Mouse (Mus musculus) forebrain, embryonic 16.5 days (tissue): ENCODE results near the gene Olfr665. TPM values are rescaled to one million over a fixed set of nuclear protein-coding genes. Genes with fewer than 3 reads are reported as not detected.
"Not testable (repeated sequence)": the region's sequence is repeated elsewhere in the genome, so short reads cannot be mapped to it uniquely, and the experiment has no call there.

Experiments
- ATAC-seq: fragments of 200-750 bp; cut with Nextera tagmentation; 2 replicates; pipeline ENCODE4 v1.8.0; 2017; ENCODE audit warnings: mild to moderate bottlenecking, moderate library complexity
- H3K27ac ChIP-seq: fragments of 300-500 bp; sonication (generic); 2 replicates; pipeline ENCODE4 v1.5.1; 2014; ENCODE audit warnings: low read length, control low read depth
- H3K27me3 ChIP-seq: fragments of 300-500 bp; sonication (generic); replicated peaks from 2 replicates; pipeline ENCODE4 v1.6.1; 2014; ENCODE audit warnings: low read length; ENCODE audit not compliant: control insufficient read depth, insufficient read depth
- H3K36me3 ChIP-seq: fragments of 300-500 bp; sonication (generic); 2 replicates; pipeline ENCODE4 v1.6.1; 2014; ENCODE audit not compliant: control insufficient read depth, insufficient read depth
- H3K4me1 ChIP-seq: fragments of 300-500 bp; sonication (generic); replicated peaks from 2 replicates; pipeline ENCODE4 v1.6.1; 2014; ENCODE audit warnings: low read length; ENCODE audit not compliant: control insufficient read depth, insufficient read depth
- H3K4me2 ChIP-seq: fragments of 300-500 bp; sonication (generic); 2 replicates; pipeline ENCODE4 v1.6.1; 2014; ENCODE audit warnings: mild to moderate bottlenecking, low read length, control low read depth
- H3K4me3 ChIP-seq: fragments of 300-500 bp; sonication (generic); replicated peaks from 2 replicates; pipeline ENCODE4 v1.5.1; 2014; ENCODE audit warnings: mild to moderate bottlenecking, low read length, control low read depth
- H3K9ac ChIP-seq: fragments of 300-500 bp; sonication (generic); replicated peaks from 2 replicates; pipeline ENCODE4 v1.6.1; 2014; ENCODE audit warnings: low read depth, low read length, control low read depth
- H3K9me3 ChIP-seq: fragments of 300-500 bp; sonication (generic); 2 replicates; pipeline ENCODE4 v1.6.1; 2016; ENCODE audit warnings: low read length; ENCODE audit not compliant: control insufficient read depth
- WGBS: fragments of 180-500 bp; shearing (Covaris S2); extraction: QIAGEN DNeasy Blood & Tissue Kit; methylation state at CpG from one replicate; pipeline ENCODE4 v1.1.7; 2014; 5-methylcytosine and 5-hydroxymethylcytosine counted together
- polyA plus RNA-seq: library from polyadenylated mRNA; unstranded; fragments of >200 nt; fragmentation: Nextera tagmentation; extraction: Ambion mirVana; gene quantifications from 2 replicates; pipeline ENCODE4 v1.2.1, GENCODE M21; 2015

Olfr665 gene
- not detected in 2 replicates for polyA plus RNA-seq

DNA sequence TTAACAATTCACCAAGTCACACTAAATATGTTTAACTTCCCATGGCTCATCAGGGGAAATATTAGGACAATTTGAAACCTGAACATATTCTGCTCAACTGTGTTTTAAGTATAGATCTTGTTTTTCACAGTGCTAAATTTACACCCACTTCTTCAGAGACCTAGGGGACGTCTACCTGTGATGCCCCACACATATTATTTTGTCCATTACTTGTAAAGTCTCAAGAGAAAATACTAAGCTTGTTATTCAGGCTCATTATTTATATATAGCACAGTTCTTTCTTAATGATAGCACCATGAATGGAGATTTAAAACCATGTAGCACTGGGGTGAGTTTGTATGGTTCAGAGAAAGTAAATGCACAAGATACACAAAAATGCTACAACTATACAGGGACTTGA, at the start of gene Olfr665:
Gene Olfr665, plus strand, starts transcription at position 301 of the 400 bp plus-strand sequence.
- Histone ChIP-seq H3K36me3 (no peaks in the 10 kb centered on the region), H3K9ac (no peak within 1 kb of the TSS), H3K9me3 (no peaks in the 10 kb centered on the region), H3K4me1 (no peaks in the 10 kb centered on the region), H3K27me3 (no peaks in the 10 kb centered on the region), H3K27ac (no peak within 1 kb of the TSS), H3K4me3 (no peak within 1 kb of the TSS), H3K4me2 (no peak within 1 kb of the TSS)
- 47% methylated on average over 1 of the region's 1 CpGs for WGBS
- no peak for ATAC-seq

GRCm38 (mm10) chr7:104842503-104842902, 35.3 kb upstream of the Olfr665 start, which contains the start of gene Usp17lb:
Gene Usp17lb, minus strand, starts transcription at chr7:104842603.
- no peaks in the 10 kb centered on the region for H3K36me3 ChIP-seq
- no peak within 1 kb of the TSS for H3K4me3 ChIP-seq
- H3K27me3 ChIP-seq: no peaks in the 10 kb centered on the region
- no peak within 1 kb of the TSS for H3K4me2 ChIP-seq
- ATAC-seq: no peak
- no peaks in the 10 kb centered on the region for H3K4me1 ChIP-seq
- no peaks in the 10 kb centered on the region for H3K9me3 ChIP-seq
- WGBS: 59% methylated on average over 1 of the region's 1 CpGs
- no peak within 1 kb of the TSS for H3K27ac ChIP-seq
- no peak within 1 kb of the TSS for H3K9ac ChIP-seq

DNA sequence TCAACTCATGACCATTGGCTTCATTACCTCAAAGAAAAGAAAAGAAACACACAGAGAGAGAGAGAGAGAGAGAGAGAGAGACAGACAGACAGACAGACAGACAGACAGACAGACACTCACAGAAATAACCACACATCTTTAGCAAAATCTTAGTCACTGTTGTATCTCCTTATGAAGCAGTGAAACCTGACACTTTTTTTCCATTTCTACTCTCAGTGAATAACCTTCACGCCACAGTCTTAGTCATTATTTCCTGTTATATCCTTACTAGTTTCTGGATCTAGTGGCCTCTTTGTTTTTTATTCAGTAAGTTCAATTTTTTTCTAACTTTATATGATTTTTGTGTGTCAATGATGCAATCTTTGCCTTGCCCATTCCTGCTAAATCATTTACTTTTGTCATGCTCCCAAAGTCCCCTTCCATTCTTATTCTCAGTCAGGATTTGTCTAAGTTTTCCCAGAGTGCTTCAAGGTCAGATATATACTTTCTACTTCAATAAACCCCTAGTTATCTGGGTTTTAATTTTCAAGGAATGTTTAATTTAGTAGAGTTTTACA, 34.0 kb upstream of the Olfr665 start:
- Histone ChIP-seq H3K36me3 (no peaks in the 10 kb centered on the region), H3K27ac (no peak overlapping the region), H3K4me1 (no peaks in the 10 kb centered on the region), H3K9me3 (no peaks in the 10 kb centered on the region), H3K27me3 (no peaks in the 10 kb centered on the region), H3K9ac (no peak overlapping the region), H3K4me3 (no peak overlapping the region), H3K4me2 (no peak overlapping the region)
- WGBS: 81% methylated on average over 1 of the region's 1 CpGs
- ATAC-seq: no peak

GRCm38 (mm10) chr7:104851546-104851945, 26.3 kb upstream of the Olfr665 start:
- not testable (repeated sequence) for H3K4me2 ChIP-seq, H3K4me3 ChIP-seq, H3K27me3 ChIP-seq, H3K36me3 ChIP-seq, ATAC-seq, H3K9me3 ChIP-seq, H3K27ac ChIP-seq, H3K4me1 ChIP-seq, H3K9ac ChIP-seq
- 61% methylated on average over 2 of the region's 2 CpGs for WGBS

- WGBS: 85% methylated on average over 3 of the region's 3 CpGs
- H3K4me3 ChIP-seq: no peak overlapping the region
- H3K27ac ChIP-seq: no peak overlapping the region
- H3K36me3 ChIP-seq: no peaks in the 10 kb centered on the region
- no peak for ATAC-seq
- no peak overlapping the region for H3K4me2 ChIP-seq
- H3K9ac ChIP-seq: no peak overlapping the region
- no peaks in the 10 kb centered on the region for H3K9me3 ChIP-seq
- no peaks in the 10 kb centered on the region for H3K27me3 ChIP-seq
- no peaks in the 10 kb centered on the region for H3K4me1 ChIP-seq
Observed at GRCm38 (mm10) chr7:104855248-104855750, 22.5 kb upstream of the Olfr665 start.

DNA sequence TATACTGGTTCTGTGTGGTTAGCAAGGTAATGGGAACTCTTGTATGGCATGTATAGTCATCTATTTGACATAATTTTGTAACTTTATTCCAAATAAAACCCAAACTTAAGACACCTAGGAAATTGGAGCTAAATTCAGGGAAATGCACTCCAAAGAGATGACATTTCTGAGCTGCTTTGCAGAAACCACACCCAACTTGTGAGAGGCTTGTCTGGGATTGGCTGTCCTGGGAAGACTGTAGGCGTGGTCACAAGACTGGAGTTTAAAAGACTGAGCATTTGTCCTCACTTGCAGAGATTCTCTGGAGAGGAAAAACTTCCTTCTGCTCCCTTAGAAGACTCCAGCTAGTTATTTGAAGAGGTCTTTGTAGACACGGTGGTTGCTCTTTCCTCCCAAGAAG, 21.1 kb upstream of the Olfr665 start, which contains the start of gene Usp17la:
Gene Usp17la, plus strand, starts transcription at position 301 of the 400 bp plus-strand sequence.
- not testable (repeated sequence) for H3K9me3 ChIP-seq, H3K4me3 ChIP-seq, H3K36me3 ChIP-seq, ATAC-seq, H3K4me2 ChIP-seq, H3K27me3 ChIP-seq, H3K9ac ChIP-seq, H3K4me1 ChIP-seq, H3K27ac ChIP-seq
- WGBS: 74% methylated on average over 2 of the region's 2 CpGs

DNA sequence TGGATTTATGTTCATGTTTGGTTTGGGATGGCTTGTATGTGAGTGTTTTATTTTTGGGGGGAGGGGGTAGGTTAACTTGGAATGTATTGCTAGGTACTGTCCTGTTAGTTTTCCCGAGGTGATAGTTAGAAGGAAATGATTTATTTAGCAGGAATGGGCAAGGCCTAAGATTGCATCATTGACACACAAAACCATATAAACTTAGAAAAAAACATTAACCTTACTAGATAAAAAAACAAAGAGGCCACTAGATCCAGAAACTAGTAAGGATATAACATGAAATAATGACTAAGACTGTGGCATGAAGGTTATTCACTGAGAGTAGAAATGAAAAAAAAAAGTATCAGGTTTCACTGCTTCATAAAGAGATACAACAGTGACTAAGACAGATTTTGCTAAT, 20.1 kb upstream of the Olfr665 start:
- no peak overlapping the region for H3K9ac ChIP-seq

GRCm38 (mm10) chr7:104861381-104861780, 16.4 kb upstream of the Olfr665 start:
- Histone ChIP-seq H3K36me3 (no peaks in the 10 kb centered on the region), H3K9ac (no peak overlapping the region), H3K9me3 (no peaks in the 10 kb centered on the region), H3K27ac (no peak overlapping the region), H3K4me3 (no peak overlapping the region), H3K27me3 (no peaks in the 10 kb centered on the region), H3K4me1 (no peaks in the 10 kb centered on the region), H3K4me2 (no peak overlapping the region)
- WGBS: 88% methylated on average over 3 of the region's 3 CpGs
- ATAC-seq: no peak

More for the DNA sequence above, 20.1 kb upstream of the Olfr665 start:
- WGBS: 83% methylated on average over 1 of the region's 1 CpGs
- Histone ChIP-seq H3K9me3 (no peaks in the 10 kb centered on the region), H3K4me3 (no peak overlapping the region), H3K27ac (no peak overlapping the region), H3K27me3 (no peaks in the 10 kb centered on the region), H3K4me1 (no peaks in the 10 kb centered on the region), H3K4me2 (no peak overlapping the region), H3K36me3 (no peaks in the 10 kb centered on the region)
- ATAC-seq: no peak

DNA sequence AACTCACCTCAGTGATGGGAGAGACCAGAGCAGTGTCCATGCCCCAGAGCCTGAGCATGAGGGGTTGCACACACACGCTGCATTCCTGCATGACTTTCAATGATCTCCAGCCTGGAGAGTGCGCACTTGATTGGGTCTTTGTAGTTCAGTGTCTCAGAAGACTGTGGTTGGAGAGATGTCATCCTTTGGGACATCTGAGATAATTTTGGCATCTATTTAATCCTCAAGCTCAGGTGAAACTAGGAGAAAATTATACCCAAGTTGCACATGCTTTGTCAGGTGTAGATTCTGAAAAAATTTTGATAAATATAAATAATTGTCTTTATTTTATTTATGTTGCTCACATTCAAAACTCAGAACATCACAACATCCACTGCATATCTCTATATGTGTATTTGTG, 18.0 kb downstream of the Olfr665 start, which contains the start of gene Olfr666:
Gene Olfr666, minus strand, starts transcription at position 101 of the 400 bp plus-strand sequence.
- H3K27ac ChIP-seq: no peak within 1 kb of the TSS
- no peak within 1 kb of the TSS for H3K4me2 ChIP-seq
- H3K9me3 ChIP-seq: no peaks in the 10 kb centered on the region
- WGBS: 92% methylated on average over 2 of the region's 2 CpGs
- no peak within 1 kb of the TSS for H3K4me3 ChIP-seq
- ATAC-seq: no peak
- no peaks in the 10 kb centered on the region for H3K36me3 ChIP-seq
- no peaks in the 10 kb centered on the region for H3K27me3 ChIP-seq
- no peak within 1 kb of the TSS for H3K9ac ChIP-seq
- H3K4me1 ChIP-seq: no peaks in the 10 kb centered on the region
